Mouse (Mus musculus) 3T3-L1 (cell line): ENCODE data around the gene Npepps.
"Not testable (repeated sequence)": the region's sequence is repeated elsewhere in the genome, so short reads cannot be mapped to it uniquely, and the experiment has no call there.

ENCODE experiments used
- DNase-seq: peaks from one replicate; pipeline ENCODE4 v3.0.0-alpha.2; 2015; ENCODE audit warnings: low read depth, low spot score

Gene Npepps

DNA sequence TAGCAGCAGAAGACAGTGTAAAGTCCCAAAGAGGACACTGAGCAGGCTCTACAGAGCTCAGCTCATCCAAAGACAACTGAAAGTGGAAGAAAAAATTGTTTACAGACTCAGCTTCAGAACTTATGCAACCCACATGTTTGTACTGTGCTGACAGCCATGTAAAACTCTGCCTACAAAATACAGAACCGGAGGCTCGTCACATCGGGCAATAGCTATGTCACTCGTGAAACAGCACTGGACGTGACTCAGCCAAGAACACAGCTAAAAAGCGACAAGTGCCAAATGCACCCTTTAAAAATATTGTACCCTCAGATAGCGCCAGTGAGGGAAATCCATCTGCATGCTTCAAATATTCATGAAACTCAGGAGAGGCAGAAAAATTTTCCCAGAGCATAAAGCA is 39.1 kb downstream of the Npepps start:
- no peak for DNase-seq

DNA sequence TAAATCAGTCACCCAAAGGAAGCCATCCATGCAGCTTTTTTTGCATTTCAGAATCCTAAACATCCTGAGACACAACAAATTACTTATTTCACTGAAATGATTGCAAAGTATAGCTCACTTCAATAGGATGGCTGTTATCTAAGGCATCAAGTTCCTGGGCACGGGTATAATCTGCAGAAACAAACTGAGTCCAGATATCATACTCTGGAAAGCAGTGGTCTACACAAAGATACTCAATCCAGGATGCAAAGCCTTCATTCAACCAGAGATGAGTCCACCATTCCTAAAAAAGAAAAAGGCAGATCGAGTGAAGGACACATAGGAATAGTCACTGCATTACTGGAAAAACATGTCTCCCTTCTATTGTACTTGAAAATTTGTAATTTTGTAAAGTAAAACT is 42.5 kb downstream of the Npepps start:
- no peak for DNase-seq

DNA sequence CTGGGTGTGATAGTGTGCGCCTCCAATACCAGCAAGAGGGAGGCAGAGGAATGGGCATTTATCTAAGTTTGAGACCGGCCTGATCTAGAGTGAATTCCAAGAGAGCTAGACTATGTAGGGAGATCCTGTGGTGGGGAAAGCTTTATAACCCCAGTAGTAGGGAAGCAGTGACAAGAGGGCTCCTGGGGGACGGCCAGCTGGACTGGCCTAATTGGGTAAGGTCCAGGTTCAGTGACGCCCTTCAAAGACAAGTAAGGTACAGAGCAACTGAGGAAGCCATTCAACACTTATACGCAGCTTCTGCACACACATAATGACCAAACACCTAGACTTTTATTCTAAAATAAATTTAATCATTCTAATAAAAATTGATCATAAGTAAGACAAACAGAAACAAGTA is 48.0 kb downstream of the Npepps start:
- DNase-seq = no peak

DNA sequence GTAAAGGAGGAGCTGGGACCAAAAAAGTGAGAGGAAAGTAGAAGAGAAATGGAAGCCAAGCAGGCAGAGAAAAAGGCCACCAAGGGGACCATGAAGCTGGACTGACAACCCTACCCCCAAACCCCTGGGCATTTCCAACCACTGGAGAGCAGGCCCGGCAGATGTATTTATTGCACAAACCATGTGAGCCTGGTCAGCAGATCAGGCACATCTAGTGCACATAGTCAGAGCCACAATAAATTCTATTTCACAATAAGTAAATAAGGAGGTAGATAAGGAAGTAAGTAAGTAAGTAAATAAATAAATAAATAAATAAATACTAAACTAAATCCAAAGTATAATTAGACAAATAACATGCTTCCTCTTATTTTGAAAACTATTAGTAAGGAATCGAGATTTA is 51.0 kb downstream of the Npepps start:
- DNase-seq = no peak

DNA sequence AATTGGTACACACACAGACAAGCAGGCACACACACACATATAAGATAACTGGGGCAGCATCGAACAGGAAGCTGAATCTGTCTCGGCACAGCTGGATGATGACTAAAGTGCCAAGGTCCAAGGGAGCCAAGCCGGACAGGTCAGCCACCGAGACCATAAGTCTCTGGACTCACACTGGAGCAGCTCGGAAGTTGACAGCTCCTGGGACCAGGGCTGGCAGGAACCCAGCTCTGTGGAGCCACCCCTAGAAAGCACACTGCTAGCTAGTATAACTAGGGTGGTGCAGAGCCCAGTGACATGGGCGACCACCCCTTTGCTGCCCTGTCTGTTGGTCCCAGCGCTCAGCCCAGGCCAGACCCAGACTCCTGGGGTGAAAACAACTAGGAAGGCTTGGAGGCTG is 51.5 kb downstream of the Npepps start:
- no peak for DNase-seq

DNA sequence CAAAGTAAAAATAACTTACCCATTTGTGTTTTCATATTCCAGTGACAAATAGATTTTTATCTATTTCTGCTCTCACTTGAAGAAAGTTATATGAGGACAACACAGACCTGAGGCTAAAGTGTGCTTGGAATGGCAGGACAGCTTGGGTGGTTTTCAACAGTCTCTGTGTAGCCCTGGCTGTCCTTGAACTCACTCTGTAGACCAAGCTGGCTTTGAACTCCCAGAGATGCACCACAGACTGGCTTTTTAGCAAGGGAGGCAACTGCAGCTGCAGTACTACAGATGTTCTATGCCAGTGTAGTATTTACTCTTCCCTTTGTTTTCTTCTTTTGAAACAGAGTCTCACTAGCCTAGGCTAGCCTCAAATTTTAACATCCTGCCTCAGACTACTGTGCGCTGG is 54.3 kb downstream of the Npepps start:
- DNase-seq = no peak

DNA sequence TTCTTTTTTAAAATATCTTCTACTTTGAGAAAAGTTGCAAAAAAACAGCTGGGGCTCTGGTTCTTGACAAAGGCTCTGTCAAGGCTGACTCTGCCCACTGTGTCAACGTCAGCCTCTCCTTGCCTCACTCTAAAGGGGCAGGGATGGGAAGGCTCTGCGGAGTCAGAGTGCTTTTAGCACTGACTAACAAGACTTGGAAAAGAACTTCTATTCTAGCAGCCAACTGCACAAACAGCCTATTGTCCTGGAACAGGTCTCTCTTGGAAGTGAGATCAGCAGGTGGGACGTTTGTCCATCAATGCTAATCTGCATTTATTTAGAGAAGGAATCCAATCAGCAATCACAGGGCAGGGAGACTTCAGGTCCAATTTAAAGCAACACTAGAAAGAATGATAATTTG is 57.0 kb downstream of the Npepps start:
- no peak for DNase-seq

DNA sequence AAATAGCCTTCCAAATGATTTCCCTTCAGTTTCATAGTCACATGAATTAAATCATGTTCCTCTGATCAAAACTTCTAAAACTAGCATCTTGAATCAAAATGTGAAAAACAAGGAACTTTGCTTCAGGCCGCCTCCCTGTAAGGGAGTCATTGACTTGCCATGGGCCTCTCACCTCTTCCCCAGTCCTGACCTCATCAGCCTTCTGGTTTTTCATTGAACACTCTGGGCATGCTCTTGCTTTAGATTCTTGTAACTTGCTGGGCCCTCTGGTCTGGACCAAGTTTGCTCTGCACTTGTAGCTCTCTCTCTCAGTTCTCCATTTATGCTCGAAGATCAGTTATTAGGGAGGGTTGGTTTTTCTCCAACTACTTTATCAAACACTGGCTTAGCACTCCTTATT is 58.8 kb downstream of the Npepps start:
- no peak for DNase-seq

DNA sequence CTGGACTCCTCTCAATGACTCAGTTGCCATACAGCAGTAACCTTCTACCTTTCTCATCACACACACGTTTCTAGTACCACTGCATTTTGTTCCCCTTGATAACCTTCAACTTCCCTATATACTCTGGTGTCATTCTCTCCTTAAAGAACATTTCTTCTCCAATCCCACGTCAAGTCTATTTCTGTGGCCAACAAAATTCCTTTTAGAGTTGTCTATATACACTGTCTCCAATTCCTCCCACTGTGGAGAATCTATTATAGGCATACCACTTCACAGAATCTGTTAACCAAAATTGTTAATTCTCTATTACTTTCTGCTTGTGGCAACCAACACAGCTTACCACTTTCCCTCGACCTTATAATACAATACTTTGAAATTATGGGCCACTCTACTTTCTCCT is 60.2 kb downstream of the Npepps start:
- DNase-seq = no peak

DNA sequence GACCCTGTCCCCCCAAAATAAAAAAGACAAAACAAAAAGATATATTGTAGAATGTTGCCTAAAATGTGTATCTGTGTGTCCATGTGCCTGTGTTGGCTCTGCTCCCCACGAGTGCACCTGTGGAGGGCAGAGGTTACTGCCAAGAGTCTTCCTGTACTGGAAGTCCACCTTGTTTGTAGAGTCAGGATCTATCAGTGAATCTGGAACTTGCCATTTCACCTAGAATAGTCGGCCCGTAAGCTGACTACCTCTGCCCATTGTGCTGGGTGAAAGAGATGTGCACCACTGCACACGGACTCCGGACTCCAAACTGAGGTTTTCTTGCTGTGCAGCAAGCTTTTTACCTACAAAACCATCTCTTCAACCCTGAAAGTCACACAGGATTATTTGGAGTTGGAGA is 66.0 kb downstream of the Npepps start:
- DNase-seq = no peak

DNA sequence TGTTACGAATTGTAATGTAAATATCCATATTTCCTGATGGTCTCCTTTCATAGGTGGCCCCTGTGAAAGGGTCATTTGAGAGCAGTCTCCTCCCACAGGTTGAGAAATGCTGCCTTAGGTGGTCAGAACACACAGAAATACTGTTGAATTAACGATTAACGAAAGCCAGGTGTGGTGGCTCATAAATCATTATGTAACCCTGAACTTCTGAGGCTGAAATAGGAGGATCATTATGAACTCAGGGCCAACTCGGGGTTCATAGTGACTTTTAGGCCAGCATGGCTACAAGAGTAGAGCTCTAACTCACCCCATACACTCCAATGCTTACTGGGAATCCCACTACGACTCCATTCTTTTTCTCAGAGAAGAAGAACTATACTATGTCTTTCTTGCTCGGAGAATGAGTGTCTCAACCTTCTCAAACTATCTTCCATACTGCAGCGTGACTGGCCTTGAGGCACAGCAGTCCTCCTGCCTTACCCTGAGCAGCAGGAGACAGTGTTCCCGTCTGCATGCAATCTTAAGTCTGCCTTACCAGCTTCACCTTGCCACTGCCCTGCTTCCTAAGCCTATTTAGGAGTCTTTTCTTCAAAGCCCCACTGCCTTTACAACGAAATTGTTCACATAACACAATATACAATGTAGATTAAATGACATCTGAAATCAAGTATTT is 69.6 kb downstream of the Npepps start:
- DNase-seq = no peak

DNA sequence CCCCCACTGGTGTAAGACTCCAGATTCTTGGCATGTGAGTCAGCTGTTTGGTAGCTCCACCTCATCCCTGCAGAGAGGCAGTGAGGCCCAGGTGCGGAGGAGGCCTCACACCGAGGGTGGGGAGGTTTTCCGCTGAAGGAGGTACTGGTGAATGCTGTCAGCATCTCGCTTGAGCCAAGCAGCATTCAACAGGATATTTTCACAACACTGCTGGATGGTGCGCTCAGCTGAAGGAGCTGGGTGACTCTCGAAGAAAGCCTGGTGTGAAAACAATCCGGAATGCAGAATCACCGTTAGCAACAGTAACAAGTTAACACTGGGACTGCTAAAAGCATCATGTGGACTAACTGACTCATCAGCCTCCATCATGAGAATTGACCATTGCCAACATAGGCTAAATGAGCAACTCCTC is 73.4 kb downstream of the Npepps start:
- DNase-seq = peak; percentile 93

DNA sequence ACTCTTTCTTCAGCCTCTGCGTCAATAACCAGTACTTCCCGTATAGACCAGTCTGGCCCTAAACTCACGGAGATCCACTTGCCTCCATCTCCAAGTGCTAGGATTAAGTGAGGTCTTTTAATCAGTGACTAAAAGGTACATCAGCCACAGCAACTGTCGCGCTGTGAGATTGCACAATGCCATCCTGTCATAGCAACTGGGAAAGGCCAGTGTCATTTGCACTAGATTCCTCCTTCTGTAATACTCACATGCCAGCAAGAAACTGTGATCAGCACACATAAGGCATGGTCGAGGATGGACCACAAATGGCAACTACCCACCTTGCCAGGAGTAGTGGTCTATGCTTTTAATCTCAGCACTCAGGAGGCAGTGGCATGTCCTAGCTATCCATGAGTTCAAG is 80.9 kb downstream of the Npepps start:
- DNase-seq = no peak

DNA sequence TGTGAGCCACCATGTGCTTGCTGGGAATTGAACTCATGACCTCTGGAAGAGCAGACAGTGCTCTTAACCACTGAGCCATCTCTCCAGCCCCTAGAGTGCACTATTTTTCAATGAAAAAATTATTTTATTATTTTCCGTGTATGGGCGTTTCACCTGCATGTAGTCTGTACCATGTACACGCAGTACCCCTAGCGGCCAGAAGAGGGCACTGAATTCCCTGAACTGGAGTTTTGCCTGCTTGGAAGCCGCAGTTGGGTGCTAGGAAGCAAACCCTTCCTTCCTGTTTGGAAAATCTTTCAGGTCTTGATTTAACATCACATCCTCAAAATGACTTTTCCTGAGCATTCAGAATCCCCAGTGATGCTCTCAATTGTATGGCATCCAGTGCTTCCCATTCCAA is 81.8 kb downstream of the Npepps start:
- peak; percentile 69 for DNase-seq

DNA sequence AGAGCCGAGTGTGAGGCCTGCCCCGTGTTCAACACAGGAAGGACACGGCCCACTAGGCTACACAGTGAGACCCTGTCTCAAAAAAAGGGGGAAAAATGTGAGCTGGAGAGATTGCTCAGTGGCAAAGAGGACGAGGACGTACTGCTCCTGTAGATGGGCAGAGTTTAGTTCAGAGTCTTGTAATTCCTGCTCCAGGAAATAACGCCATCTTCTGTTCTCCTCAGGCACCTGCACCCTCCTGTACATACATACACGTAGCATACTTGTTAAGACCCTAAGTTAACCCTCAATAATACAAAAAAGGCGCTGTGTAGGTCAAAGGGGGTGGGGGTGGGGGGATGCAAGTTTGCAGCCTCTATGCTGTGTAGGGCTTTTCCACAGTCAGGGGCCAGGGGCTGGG is 83.4 kb downstream of the Npepps start:
- DNase-seq = no peak

DNA sequence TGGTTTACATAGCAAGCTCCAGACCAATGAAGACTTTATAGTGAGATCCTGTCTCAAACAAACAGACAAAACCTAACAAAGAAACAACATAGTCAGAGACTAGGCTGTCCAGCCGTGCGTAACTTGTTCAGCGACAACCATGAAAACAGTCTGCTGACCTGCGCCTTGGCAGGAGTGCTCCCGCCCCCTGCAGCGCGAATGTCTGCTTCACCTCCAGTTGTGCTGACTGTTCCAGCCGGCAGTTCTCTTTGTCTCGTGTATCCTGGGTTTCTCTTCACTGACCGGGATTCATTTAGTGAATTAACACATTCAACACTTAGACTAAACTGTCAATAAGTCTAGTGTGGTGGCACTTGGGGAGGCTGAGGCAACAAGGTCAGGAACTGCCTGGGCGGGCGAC is 83.9 kb downstream of the Npepps start:
- DNase-seq = no peak

DNA sequence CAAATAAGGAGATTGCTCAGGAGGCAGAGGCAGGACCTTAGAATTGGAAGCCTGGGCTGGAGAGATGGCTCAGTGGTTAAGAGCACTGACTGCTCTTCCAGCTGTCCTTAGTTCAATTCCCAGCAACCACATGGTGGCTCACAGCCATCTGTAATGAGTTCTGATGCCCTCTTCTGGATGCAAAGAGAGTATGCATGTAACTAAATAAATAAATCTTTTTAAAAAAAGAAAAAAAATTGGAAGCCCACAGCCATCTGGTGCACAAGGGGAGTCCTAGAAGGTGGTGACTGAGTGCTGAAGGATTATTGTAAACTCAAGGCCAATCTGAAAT is 87.9 kb downstream of the Npepps start:
- no peak for DNase-seq

DNA sequence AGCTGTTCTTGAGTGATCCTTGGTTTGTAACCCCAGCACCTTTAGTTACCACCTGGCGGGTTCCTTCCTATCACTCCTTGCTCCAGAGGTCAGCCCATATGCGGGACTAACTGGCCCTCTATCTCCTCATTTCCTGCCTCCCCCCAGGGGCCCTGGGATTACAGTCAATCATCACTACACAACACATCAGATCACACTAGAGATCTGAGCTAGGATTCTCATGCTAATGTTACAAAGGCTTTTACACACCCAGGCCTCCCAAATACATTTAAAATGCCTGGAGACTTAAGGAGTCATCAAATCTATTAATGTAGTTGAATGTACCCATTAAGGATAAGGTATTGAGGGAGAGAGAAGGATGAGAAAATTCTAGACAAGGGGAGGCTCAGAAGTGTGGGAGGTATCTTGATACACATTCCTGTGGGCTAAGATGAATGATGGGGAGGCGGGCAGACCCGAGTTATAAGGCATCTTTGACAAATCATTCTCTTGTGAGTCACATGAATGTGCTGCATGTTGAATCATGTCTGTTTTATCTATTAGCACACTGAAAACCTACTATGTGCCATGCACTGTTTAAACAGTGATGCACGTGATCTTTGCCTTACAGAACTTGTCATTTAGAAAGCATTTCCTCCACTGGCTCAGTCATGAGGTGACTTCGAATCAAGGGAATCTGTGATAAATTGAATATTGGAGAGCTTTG is 88.4 kb downstream of the Npepps start:
- peak; percentile 94 for DNase-seq

DNA sequence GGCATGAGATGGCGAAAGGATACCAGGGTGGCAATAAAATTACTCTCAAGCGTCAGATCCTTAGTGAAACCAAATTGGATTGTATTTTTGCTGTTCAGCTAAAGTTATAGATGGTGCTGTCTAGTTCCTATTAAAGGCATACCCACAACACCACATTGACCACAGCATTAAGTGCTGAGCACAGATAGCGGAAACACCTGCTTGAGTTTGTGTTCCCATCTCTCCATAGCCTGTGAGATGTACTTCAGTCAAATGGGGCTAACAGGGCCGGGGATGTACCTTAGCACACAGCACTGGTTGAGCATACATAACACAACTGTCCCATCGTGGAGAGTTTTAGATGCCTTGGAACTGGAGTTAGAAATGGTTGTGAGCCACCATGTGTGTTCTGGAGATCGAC is 89.4 kb downstream of the Npepps start:
- no peak for DNase-seq

DNA sequence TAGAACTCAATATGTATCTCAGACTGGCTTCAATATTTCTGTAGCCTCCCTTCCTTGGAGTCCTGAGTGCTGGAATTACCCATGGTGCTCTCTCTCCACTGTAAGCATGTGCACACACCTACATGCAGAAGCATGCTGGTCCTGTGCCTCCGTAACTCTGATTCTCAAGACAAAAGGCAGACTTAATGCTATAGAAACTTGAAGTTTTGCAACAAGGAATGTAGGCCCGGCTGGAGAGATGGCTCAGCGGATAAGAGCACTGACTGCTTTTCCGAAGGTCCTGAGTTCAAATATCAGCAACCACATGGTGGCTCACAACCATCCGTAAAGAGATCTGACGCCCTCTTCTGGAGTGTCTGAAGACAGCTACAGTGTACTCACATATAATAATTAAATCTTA is 90.8 kb downstream of the Npepps start:
- not testable (repeated sequence) for DNase-seq

DNA sequence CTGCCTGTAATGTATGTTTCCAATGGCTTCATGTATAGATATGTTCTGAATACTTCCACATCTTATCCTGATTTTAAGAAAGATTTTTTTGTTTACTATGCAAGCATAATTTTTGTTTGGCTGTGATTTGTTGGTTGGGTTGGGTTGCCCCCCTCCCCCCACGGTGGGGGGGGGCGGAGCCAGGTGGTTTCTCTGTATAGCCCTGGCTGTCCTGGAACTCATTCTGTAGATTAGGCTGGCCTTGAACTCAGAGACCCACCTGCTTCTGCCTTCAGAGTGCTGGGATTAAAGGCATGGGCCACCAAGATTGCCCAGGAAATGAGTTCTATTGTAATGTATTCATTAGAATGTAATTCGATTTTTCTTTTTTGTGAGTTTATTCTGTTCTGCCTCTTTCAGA is 91.2 kb downstream of the Npepps start:
- DNase-seq = peak; percentile 37

DNA sequence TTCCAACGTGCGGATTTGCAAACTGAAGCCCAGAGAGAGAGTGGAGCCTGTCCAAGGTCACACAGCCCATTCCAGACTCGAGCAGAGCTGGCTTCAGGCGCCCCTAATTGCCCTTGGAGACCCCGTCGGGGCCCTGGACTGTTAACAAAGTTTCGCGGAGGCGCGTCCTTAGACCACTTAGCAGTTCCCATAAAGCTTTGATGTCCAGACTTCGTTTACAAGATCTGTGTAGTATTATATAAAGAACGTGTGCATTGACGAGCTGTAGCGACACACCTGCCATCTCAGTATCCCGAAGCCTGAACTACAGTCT is 91.8 kb downstream of the Npepps start:
- no peak for DNase-seq

DNA sequence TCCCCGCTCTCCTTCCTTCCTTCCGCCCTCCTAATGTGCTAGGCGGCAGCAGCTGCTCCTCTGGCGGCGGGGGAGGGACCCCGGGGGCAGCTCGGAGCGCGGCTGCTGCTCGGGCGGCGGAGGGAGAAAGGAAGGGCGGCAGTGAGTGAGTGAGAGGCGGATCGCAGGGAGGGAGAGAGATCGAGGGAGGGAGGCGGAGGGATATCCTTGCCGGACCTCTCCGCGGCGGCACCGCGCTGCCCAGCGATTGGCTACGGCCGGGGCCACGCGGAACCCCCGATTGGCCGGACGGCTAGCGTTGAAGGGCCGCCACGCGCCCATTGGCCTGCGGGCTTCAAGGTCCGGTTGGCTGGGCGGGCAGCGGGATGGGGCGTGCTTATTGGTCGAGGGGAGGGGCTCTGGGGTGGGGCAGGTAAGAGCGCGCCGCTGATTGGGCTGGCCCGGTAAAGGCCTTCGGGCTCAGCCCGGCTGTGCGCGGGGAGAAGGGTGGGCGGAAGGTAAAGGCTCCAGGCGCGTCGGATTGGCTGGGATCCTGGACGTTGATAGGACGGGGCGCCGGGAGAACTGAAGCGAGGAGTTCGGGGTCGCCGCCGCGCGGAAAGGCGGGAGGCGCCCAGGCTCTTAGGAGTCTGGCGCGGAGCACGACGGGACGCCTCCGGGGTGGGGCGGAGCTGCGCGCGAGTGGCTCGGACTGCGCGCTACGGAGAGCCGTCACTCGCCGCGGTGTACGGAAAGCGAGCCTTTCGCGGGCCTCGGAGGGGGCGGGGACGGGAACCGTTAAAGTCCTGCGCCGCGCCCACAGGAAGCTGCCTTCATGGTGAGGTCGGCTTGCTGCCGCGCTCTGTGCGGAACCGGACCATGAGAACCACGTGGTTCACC is 92.4 kb downstream of the Npepps start, which contains the start of gene Kpnb1:
Kpnb1 (minus strand) TSS at position 118 of the 879 bp plus-strand sequence.
- peak; percentile 98 for DNase-seq
